Mouse (Mus musculus): ENCODE measurements around the gene Otulin. TPM values are rescaled to one million over a fixed set of nuclear protein-coding genes. Genes with fewer than 3 reads are reported as not detected.

Otulin gene
- total and polyA plus RNA-seq, 3 experiments, result 40.0 to 84.8 (median 80.2) TPM

DNA sequence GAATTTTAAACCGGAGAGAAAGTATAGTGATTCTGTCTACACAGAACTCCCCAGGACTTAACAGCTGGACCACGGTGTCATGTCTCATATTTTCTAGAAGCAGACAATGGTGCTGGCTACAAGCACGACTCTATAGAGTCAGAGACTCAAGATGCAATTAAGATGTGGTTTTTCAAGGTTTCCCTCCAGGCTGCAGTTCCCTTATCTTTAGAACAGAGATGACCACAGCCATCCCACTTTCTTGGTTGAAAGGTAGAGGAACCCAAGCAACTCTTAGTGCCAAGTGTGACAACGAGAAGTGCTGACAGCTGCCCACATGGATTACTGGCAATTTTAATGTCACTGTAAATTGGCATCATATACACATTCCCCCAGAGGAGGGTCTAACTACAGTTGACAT, 20.9 kb downstream of the Otulin start:
- Histone ChIP-seq H3K9ac (ENCODE audit: insufficient read depth, low read depth) (no peak overlapping the region), H3K27me3 (replicated peaks) (no peaks in the 10 kb centered on the region), H3K4me3 (replicated peaks in 1 of 3; ENCODE audit: low read depth in 2 of 3, low read length in 2 of 3, poor library complexity in 1 of 3) (no peak overlapping the region), H3K4me1 (ENCODE audit: control insufficient read depth in 1 of 2, insufficient read depth in 2 of 2) (peaks cover 2 to 8% of the 10 kb centered on the region in 2 experiments; a peak in 3 of 4 replicates), H3K9me3 (replicated peaks; ENCODE audit: low read length) (no peaks in the 10 kb centered on the region), H3K36me3 (replicated peaks in 1 of 2; ENCODE audit: control insufficient read depth in 1 of 2, insufficient read depth in 1 of 2, low read length in 1 of 2) (peaks cover 62 to 97% of the 10 kb centered on the region in 2 experiments), H3K4me2 (ENCODE audit: insufficient read depth, low read depth, poor library complexity, severe bottlenecking) (no peak overlapping the region), H3K27ac (ENCODE audit: insufficient read depth, low read depth) (no peak overlapping the region), H3K79me2 (replicated peaks; ENCODE audit: control insufficient read depth, extremely low read depth, insufficient read depth, poor library complexity, severe bottlenecking) (no peaks in the 10 kb centered on the region; the same call in 1 of the 2 replicates)
- no peak for DNase-seq (ENCODE audit: extremely low read depth)
- TF ChIP-seq ZC3H11A (IDR thresholded peaks at IDR 0.05; ENCODE audit: low read depth, low read length) (no peak), ZNF384 (IDR thresholded peaks at IDR 0.05; ENCODE audit: low read depth, low read length) (no peak), CHD1 (IDR thresholded peaks at IDR 0.05; ENCODE audit: low read depth, low read length) (no peak), ZMIZ1 (IDR thresholded peaks at IDR 0.05; ENCODE audit: low read depth, low read length) (no peak), TBP (conservative IDR thresholded peaks at IDR 0.05; ENCODE audit: low read depth, low read length) (no peak), MAFK (IDR thresholded peaks at IDR 0.05; ENCODE audit: insufficient replicate concordance, low read length) (no peak), SIN3A (IDR thresholded peaks at IDR 0.05; ENCODE audit: low read length) (no peak), MEF2A (IDR thresholded peaks at IDR 0.05; ENCODE audit: borderline replicate concordance, low read depth, low read length) (no peak), KAT2A (IDR thresholded peaks at IDR 0.05; ENCODE audit: insufficient replicate concordance, low read length) (no peak), BHLHE40 (IDR thresholded peaks at IDR 0.05; ENCODE audit: low read depth, low read length) (no peak), E2F4 (IDR thresholded peaks at IDR 0.05; ENCODE audit: insufficient replicate concordance, low read depth, low read length) (no peak), JUND (conservative IDR thresholded peaks at IDR 0.05; ENCODE audit: low read depth, low read length) (no peak), TCF12 (IDR thresholded peaks at IDR 0.05; ENCODE audit: low read depth, low read length) (no peak), JUN (IDR thresholded peaks at IDR 0.05; ENCODE audit: insufficient read depth, low read depth, low read length) (no peak), MYC (IDR thresholded peaks at IDR 0.05; ENCODE audit: low read depth, low read length) (no peak), MAZ (IDR thresholded peaks at IDR 0.05; ENCODE audit: low read depth, low read length) (no peak)
- dilution Hi-C loops (cut with MboI; ENCODE audit: extremely low pct_ligation_motif_present, extremely low pct_unique_long_range_greater_than_20kb, low sequenced_read_pairs), result no loop called here
- in situ Hi-C loops (cut with MboI; ENCODE audit: low pct_ligation_motif_present, low pct_unique_long_range_greater_than_20kb, low sequenced_read_pairs), result no loop called here

DNA sequence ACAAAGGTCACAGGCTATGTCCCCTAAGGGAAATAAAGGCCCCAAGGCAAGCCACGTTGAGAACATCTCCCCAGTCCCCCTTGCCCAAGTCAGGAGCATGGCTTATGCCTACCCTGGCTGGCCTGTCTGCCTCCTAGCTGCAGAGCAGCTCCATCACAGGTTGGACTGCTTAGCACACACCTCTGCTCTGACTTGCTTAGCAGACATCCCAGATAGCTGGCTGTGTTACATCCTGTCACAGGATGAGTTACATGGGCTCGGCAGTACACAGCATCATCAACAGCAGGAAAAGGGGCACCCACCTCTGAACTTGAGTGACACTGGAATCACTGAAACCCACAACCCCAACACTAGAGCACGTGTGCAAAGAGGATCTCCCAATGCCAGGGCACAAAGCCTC, 25.2 kb downstream of the Otulin start:
- no peaks in the 10 kb centered on the region; the same call in 1 of the 2 replicates for H3K79me2 ChIP-seq (replicated peaks; ENCODE audit: control insufficient read depth, extremely low read depth, insufficient read depth, poor library complexity, severe bottlenecking)
- H3K36me3 ChIP-seq (replicated peaks in 1 of 2; ENCODE audit: control insufficient read depth in 1 of 2, insufficient read depth in 1 of 2, low read length in 1 of 2), result peaks cover 55 to 95% of the 10 kb centered on the region in 2 experiments
- TF ChIP-seq CTCF (conservative IDR thresholded peaks at IDR 0.05 in 1 of 2, IDR thresholded peaks at IDR 0.05 in 1 of 2; ENCODE audit: low read depth in 2 of 2, low read length in 2 of 2), result 0 out of 4 replicates have a peak, but pooled peaks of 1 of the 2 experiments have one; percentile 3
- no peak for TF ChIP-seq E2F4 (IDR thresholded peaks at IDR 0.05; ENCODE audit: insufficient replicate concordance, low read depth, low read length)
- no peak for TF ChIP-seq POLR2A (IDR thresholded peaks at IDR 0.05; ENCODE audit: low read depth, low read length)
- TF ChIP-seq POLR2AphosphoS2 (IDR thresholded peaks at IDR 0.05; ENCODE audit: low read depth, low read length), result no peak
- no peak for TF ChIP-seq ZMIZ1 (IDR thresholded peaks at IDR 0.05; ENCODE audit: low read depth, low read length)
- H3K9me3 ChIP-seq (replicated peaks; ENCODE audit: low read length), result no peaks in the 10 kb centered on the region
- no peak overlapping the region for H3K4me3 ChIP-seq (replicated peaks in 1 of 3; ENCODE audit: low read depth in 2 of 3, low read length in 2 of 3, poor library complexity in 1 of 3)
- H3K9ac ChIP-seq (ENCODE audit: insufficient read depth, low read depth), result no peak overlapping the region
- in situ Hi-C loops (cut with MboI; ENCODE audit: low pct_ligation_motif_present, low pct_unique_long_range_greater_than_20kb, low sequenced_read_pairs), result no loop called here
- dilution Hi-C loops (cut with MboI; ENCODE audit: extremely low pct_ligation_motif_present, extremely low pct_unique_long_range_greater_than_20kb, low sequenced_read_pairs), result no loop called here
- no peak overlapping the region for H3K27ac ChIP-seq (ENCODE audit: insufficient read depth, low read depth)
- peaks cover 0 to 11% of the 10 kb centered on the region in 2 experiments; a peak in 1 of 4 replicates for H3K4me1 ChIP-seq (ENCODE audit: control insufficient read depth in 1 of 2, insufficient read depth in 2 of 2)
- no peaks in the 10 kb centered on the region for H3K27me3 ChIP-seq (replicated peaks)
- DNase-seq (ENCODE audit: extremely low read depth), result no peak
- no peak overlapping the region for H3K4me2 ChIP-seq (ENCODE audit: insufficient read depth, low read depth, poor library complexity, severe bottlenecking)
